Mouse (Mus musculus): ENCODE measurements around the gene Chat. TPM values are rescaled to one million over a fixed set of nuclear protein-coding genes. Genes with fewer than 3 reads are reported as not detected.

Chat gene
- polyA plus RNA-seq, 1 experiment from 2014 or later: 0.05 TPM

DNA sequence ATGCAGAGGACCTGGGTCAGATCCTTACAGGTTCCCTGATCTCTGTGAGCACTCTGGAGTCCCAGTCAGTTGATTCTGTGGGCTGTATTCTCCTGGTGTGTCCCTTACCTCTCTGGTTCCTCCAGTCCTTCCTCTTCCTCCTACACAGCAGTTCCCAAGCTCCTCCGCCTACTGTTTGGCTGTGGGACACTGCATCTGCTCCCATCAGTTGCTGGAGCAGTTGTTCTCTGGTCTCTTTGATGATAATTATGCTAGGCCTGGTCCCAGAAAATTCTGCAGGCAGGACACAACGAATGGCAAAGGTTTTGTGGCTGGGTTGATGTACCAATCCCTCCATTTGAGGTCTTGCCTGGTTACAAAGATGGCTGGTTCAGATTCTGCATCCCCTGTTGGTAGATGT lies 35.5 kb upstream of the Chat start:
- H3K4me1 ChIP-seq (ENCODE audit: insufficient read depth, low read length): no peaks in the 10 kb centered on the region
- ATAC-seq (ENCODE audit: low FRiP score, low TSS enrichment): no peak
- no peaks in the 10 kb centered on the region for H3K27me3 ChIP-seq (ENCODE audit: insufficient read depth, low read length)
- no peaks in the 10 kb centered on the region for H3K9me3 ChIP-seq (ENCODE audit: low read length)
- WGBS: 74% methylated on average over 2 of the region's 2 CpGs
- no peak overlapping the region for H3K4me2 ChIP-seq (replicated peaks; ENCODE audit: low read depth, low read length)
- no peak overlapping the region for H3K9ac ChIP-seq (replicated peaks; ENCODE audit: low read length)
- H3K27ac ChIP-seq (ENCODE audit: low read length): no peak overlapping the region
- no peaks in the 10 kb centered on the region for H3K36me3 ChIP-seq (ENCODE audit: insufficient read depth, low read length)
- no peak overlapping the region for H3K4me3 ChIP-seq (ENCODE audit: low read length)

DNA sequence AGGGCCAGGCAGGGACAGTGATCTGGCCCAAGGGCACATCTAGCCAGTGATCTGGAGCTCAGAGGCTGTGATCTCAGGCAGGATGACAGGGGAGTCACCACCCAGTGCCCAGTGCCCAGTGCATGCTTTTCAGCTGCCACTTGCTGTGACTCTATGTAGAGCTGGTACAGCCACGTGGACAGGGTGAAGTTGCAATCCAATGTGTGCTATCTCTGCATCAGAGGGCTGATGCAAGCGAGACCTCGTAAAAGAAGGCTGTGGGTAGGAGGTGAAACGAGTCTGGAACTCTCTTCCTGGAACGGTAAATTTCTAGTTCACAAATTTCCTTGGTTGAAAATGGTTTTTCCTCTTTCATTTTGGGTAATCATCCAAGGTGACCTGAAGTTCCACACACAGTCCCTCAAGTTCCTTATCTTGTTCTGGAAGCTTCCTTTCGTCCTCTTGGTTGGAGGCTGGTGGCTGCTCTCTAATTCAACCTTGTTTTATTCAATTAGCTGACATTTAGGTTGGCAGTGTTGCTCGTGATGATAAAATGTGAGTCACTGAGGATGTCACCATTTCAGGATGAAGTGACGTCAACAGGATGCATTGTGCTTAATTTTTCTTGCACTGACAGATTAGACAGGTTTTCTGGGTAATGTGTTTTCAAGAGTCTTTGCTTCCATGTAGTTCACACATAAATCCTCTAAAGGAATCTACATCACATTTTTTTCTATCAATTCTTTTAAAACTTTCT lies 30.5 kb upstream of the Chat start:
- no peak overlapping the region for H3K4me3 ChIP-seq (ENCODE audit: low read length)
- no peaks in the 10 kb centered on the region for H3K9me3 ChIP-seq (ENCODE audit: low read length)
- 63% methylated on average over 8 of the region's 8 CpGs for WGBS
- no peak overlapping the region for H3K9ac ChIP-seq (replicated peaks; ENCODE audit: low read length)
- ATAC-seq (ENCODE audit: low FRiP score, low TSS enrichment): no peak
- H3K4me2 ChIP-seq (replicated peaks; ENCODE audit: low read depth, low read length): no peak overlapping the region
- H3K27me3 ChIP-seq (ENCODE audit: insufficient read depth, low read length): peaks cover 5% of the 10 kb centered on the region; the same call in 1 of the 2 replicates
- 0 out of 2 replicates have a peak, but pooled peaks cover 4% of the 10 kb centered on the region for H3K4me1 ChIP-seq (ENCODE audit: insufficient read depth, low read length)
- H3K36me3 ChIP-seq (ENCODE audit: insufficient read depth, low read length): no peaks in the 10 kb centered on the region
- no peak overlapping the region for H3K27ac ChIP-seq (ENCODE audit: low read length)

DNA sequence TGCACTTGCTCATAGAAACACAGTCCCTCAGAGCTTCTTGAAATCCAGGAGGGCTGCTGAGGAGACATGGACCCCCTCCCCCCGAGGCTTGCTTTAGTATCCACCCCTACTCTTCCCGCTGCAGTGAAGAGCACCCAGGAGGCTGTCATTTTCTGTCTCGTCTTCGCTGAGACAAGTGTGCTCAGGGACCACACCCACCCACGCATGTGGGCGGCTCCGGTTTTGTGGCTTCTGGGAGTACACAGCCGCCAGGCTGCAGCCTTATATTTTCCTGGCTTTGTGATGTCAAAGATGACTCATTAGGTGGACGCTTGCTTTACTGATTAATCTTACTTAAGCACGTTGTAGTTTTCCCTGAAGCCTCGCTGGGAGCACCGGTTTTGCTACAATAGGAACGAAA lies 26.7 kb upstream of the Chat start:
- no peaks in the 10 kb centered on the region for H3K9me3 ChIP-seq (ENCODE audit: low read length)
- WGBS: 11% methylated on average over 13 of the region's 13 CpGs
- 0 out of 2 replicates have a peak, but pooled peaks cover 4% of the 10 kb centered on the region for H3K4me1 ChIP-seq (ENCODE audit: insufficient read depth, low read length)
- H3K36me3 ChIP-seq (ENCODE audit: insufficient read depth, low read length): no peaks in the 10 kb centered on the region
- H3K9ac ChIP-seq (replicated peaks; ENCODE audit: low read length): no peak overlapping the region
- H3K4me3 ChIP-seq (ENCODE audit: low read length): peak overlapping the region; percentile 5; the same call in 1 of the 2 replicates
- H3K4me2 ChIP-seq (replicated peaks; ENCODE audit: low read depth, low read length): peak overlapping the region; percentile 46
- H3K27me3 ChIP-seq (ENCODE audit: insufficient read depth, low read length): peaks cover 5% of the 10 kb centered on the region; the same call in 1 of the 2 replicates
- no peak overlapping the region for H3K27ac ChIP-seq (ENCODE audit: low read length)
- no peak for ATAC-seq (ENCODE audit: low FRiP score, low TSS enrichment)

DNA sequence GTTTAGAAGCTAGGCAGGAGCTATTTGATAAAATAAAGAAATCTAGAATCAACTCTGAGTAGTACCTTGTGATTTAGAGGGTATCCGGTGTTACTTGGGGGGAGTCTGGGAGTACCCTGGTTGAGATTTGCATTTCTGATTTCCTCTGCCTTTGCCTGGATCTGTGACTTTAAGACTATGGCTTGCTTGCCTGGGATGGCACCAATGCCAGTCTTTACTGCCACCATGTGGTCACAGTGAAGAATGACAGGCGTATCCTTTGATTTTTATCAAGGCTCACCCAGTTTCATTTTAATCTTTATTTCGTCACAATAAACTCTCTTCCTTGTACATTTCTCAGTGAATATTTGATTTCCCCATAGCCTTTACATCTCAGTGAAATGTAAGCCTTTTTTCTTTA lies 16.3 kb upstream of the Chat start:
- Histone ChIP-seq H3K27ac (ENCODE audit: low read length) (no peak overlapping the region), H3K9me3 (ENCODE audit: low read length) (no peaks in the 10 kb centered on the region), H3K36me3 (ENCODE audit: insufficient read depth, low read length) (no peaks in the 10 kb centered on the region), H3K9ac (replicated peaks; ENCODE audit: low read length) (no peak overlapping the region), H3K4me1 (ENCODE audit: insufficient read depth, low read length) (no peaks in the 10 kb centered on the region), H3K4me2 (replicated peaks; ENCODE audit: low read depth, low read length) (no peak overlapping the region), H3K27me3 (ENCODE audit: insufficient read depth, low read length) (no peaks in the 10 kb centered on the region), H3K4me3 (ENCODE audit: low read length) (no peak overlapping the region)
- WGBS: 11% methylated on average over 3 of the region's 3 CpGs
- ATAC-seq (ENCODE audit: low FRiP score, low TSS enrichment): no peak

DNA sequence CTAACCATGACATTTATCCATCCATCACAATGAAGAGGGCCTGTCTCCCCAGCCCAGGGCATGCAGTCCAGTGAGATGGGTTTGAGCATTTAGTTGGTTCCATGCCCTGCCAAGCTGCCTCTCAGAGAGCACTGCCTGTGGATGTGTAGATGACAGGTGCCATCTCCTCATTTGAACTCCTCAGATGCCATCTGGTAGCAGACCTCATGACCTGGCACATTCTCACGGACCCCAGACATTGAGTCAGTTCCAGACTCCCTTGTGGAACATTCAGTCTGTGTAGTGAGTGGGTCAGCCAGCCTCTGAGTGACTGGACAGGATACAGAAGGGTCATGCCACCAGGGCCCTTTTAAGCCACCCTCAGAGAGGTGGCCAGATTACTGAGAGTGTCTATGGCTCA lies 11.8 kb upstream of the Chat start:
- Histone ChIP-seq H3K27me3 (ENCODE audit: insufficient read depth, low read length) (no peaks in the 10 kb centered on the region), H3K36me3 (ENCODE audit: insufficient read depth, low read length) (no peaks in the 10 kb centered on the region), H3K4me2 (replicated peaks; ENCODE audit: low read depth, low read length) (no peak overlapping the region), H3K4me1 (ENCODE audit: insufficient read depth, low read length) (no peaks in the 10 kb centered on the region), H3K27ac (ENCODE audit: low read length) (no peak overlapping the region), H3K9ac (replicated peaks; ENCODE audit: low read length) (no peak overlapping the region), H3K9me3 (ENCODE audit: low read length) (no peaks in the 10 kb centered on the region), H3K4me3 (ENCODE audit: low read length) (no peak overlapping the region)
- 46% methylated on average over 1 of the region's 1 CpGs for WGBS
- ATAC-seq (ENCODE audit: low FRiP score, low TSS enrichment): no peak

DNA sequence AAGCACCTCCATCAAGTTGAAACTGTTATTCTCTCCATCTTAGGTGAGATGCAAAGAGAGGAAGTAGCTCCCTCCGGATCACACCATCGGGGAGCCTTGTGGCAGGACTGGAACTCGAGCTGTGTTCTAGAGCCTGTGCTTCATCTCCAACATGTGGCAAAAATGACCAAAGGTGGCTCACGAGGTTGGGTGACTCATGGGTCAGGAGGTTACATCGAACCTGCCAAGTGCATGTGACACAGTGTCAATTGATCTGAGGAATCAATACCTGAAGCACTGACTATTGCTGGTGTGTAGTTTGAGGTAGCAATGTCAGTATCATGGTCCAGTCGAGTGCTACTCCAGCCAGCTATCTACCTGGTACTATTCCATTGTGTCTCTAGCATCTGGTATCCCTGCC lies 10.8 kb upstream of the Chat start:
- WGBS: 71% methylated on average over 6 of the region's 6 CpGs
- H3K9ac ChIP-seq (replicated peaks; ENCODE audit: low read length): no peak overlapping the region
- ATAC-seq (ENCODE audit: low FRiP score, low TSS enrichment): no peak

DNA sequence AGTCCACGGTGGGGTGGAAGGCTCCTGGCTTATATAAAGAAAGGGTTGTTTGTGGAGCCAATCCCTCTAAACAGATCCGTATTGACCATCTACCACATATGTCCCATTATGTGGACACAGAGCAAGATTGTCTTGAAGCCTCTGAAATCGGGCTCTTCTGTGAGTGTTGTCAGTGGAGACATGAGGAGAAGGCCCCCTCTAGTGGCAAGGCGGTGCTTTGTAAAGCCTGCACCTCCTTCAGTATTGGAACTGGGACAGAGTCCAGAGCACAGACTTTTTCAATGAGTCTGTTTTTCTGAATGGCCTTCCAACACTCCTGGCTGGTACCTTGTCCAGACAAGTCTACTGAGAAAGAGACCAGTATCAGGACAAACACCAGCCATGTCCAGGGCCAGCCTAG lies 7.2 kb upstream of the Chat start:
- H3K36me3 ChIP-seq (ENCODE audit: insufficient read depth, low read length): no peaks in the 10 kb centered on the region
- no peak for ATAC-seq (ENCODE audit: low FRiP score, low TSS enrichment)

More for the DNA sequence above, 10.8 kb upstream of the Chat start:
- Histone ChIP-seq H3K27ac (ENCODE audit: low read length) (no peak overlapping the region), H3K27me3 (ENCODE audit: insufficient read depth, low read length) (no peaks in the 10 kb centered on the region), H3K4me3 (ENCODE audit: low read length) (no peak overlapping the region), H3K4me1 (ENCODE audit: insufficient read depth, low read length) (no peaks in the 10 kb centered on the region), H3K36me3 (ENCODE audit: insufficient read depth, low read length) (no peaks in the 10 kb centered on the region), H3K9me3 (ENCODE audit: low read length) (no peaks in the 10 kb centered on the region), H3K4me2 (replicated peaks; ENCODE audit: low read depth, low read length) (no peak overlapping the region)

DNA sequence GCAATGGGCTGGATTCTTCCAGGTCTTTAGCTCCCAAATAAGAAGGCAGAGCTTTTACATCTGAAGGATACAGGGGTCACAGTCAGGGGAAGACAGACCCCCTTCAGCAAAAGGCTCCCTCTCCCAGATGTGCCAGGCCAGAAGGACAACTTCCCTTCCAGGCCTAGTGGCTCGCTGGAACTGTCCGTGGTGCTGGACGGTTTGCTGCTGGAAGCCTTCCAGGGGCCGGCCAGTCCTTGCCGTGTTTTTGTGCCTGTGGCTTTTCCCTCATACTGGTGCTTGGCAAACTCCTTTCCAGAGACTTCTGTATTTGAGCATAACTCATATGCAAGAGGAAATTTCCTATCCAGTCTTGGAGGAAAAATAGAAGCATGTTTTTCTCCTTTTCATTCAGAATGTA lies 1.8 kb upstream of the Chat start:
- no peak for ATAC-seq (ENCODE audit: low FRiP score, low TSS enrichment)
- 3% methylated on average over 5 of the region's 5 CpGs for WGBS
- Histone ChIP-seq H3K9ac (replicated peaks; ENCODE audit: low read length) (no peak overlapping the region), H3K4me2 (replicated peaks; ENCODE audit: low read depth, low read length) (no peak overlapping the region), H3K4me3 (ENCODE audit: low read length) (no peak overlapping the region), H3K36me3 (ENCODE audit: insufficient read depth, low read length) (no peaks in the 10 kb centered on the region), H3K27ac (ENCODE audit: low read length) (no peak overlapping the region), H3K4me1 (ENCODE audit: insufficient read depth, low read length) (no peaks in the 10 kb centered on the region), H3K27me3 (ENCODE audit: insufficient read depth, low read length) (peaks cover 49% of the 10 kb centered on the region), H3K9me3 (ENCODE audit: low read length) (no peaks in the 10 kb centered on the region)

More for the DNA sequence above, 7.2 kb upstream of the Chat start:
- Histone ChIP-seq H3K4me2 (replicated peaks; ENCODE audit: low read depth, low read length) (no peak overlapping the region), H3K4me1 (ENCODE audit: insufficient read depth, low read length) (no peaks in the 10 kb centered on the region), H3K9me3 (ENCODE audit: low read length) (no peaks in the 10 kb centered on the region), H3K27me3 (ENCODE audit: insufficient read depth, low read length) (no peaks in the 10 kb centered on the region), H3K9ac (replicated peaks; ENCODE audit: low read length) (no peak overlapping the region), H3K27ac (ENCODE audit: low read length) (no peak overlapping the region), H3K4me3 (ENCODE audit: low read length) (no peak overlapping the region)
- WGBS: 8% methylated on average over 4 of the region's 4 CpGs

DNA sequence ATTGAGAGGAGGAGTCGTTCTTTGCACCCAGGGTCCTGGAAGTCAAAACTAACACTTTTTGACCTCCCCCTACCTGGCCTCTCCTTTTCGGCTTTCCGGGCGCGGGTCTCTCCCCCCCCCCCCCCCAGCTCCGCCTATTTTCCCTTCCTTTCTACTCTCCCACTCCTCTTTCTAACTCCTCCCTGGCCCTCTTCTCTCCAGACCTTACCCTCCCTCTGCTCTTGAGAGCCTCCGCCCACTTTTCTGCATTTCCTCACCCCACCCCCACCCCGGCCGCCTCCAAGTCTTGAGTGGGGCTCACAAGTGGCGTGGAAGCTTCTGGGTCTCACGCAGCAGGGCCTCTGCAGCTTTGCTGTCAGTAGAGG lies 301 bp downstream of the Chat start:
- Histone ChIP-seq H3K4me3 (ENCODE audit: low read length) (no peak overlapping the region), H3K9ac (replicated peaks; ENCODE audit: low read length) (no peak overlapping the region), H3K36me3 (ENCODE audit: insufficient read depth, low read length) (no peaks in the 10 kb centered on the region), H3K27ac (ENCODE audit: low read length) (no peak overlapping the region), H3K9me3 (ENCODE audit: low read length) (no peaks in the 10 kb centered on the region), H3K4me2 (replicated peaks; ENCODE audit: low read depth, low read length) (no peak overlapping the region; the same call in 1 of the 2 replicates), H3K4me1 (ENCODE audit: insufficient read depth, low read length) (no peaks in the 10 kb centered on the region), H3K27me3 (ENCODE audit: insufficient read depth, low read length) (peaks cover 70% of the 10 kb centered on the region)
- no peak for ATAC-seq (ENCODE audit: low FRiP score, low TSS enrichment)
- WGBS: 2% methylated on average over 6 of the region's 11 CpGs

DNA sequence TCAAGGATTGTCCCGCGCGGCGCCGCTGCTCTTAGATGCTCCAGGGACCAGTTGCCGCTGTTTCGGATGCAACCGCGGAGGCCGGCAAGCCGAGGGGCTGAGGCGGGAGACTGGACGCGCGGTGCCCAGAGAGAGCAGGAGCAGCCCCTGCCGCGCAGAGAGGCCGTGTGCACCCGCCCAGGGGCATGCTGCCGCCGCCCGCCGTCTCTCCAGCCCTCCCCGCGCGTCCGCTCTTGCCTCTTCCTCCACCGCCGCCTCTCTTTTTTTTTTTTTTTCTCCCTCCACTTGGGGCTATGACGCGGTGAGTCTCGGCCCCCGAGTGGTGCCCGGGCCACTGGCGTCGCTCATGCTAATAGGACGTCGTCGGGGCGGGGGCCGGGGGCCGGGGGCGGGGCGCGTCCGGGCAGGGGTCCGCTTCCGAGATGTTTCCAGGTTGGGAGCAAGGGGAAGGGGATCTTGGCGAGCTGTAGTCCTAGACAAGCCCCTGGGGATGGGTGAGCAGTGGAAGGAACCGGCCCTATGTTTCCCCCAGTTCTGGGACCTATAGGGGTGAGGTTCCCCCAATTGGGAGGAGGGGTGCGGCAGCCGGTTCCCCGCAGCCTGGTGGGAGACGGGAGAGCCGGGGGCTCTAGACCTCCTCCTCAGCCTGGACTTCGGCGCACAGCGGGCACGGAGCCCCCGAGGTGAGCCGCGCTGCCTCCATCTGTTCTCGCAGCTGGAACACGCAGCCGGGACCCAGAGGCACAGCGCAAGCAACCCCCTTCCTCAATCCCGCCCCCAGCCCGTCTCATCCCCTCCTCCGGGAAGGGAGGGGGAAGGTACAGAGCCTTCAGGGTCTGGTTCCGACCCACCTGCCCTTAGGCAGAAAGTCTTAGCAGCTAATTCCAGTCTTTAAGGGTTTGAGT lies 936 bp downstream of the Chat start, which contains the start of gene Slc18a3:
TSS of gene Slc18a3 (minus strand) at position 250 of the 905 bp plus-strand sequence.
- Histone ChIP-seq H3K27ac (ENCODE audit: low read length) (no peak within 1 kb of the TSS), H3K4me3 (ENCODE audit: low read length) (peak within 1 kb of the TSS; percentile 38), H3K4me1 (ENCODE audit: insufficient read depth, low read length) (no peaks in the 10 kb centered on the region), H3K9ac (replicated peaks; ENCODE audit: low read length) (no peak within 1 kb of the TSS), H3K9me3 (ENCODE audit: low read length) (no peaks in the 10 kb centered on the region), H3K36me3 (ENCODE audit: insufficient read depth, low read length) (no peaks in the 10 kb centered on the region), H3K4me2 (replicated peaks; ENCODE audit: low read depth, low read length) (peak within 1 kb of the TSS; percentile 45), H3K27me3 (ENCODE audit: insufficient read depth, low read length) (peaks cover 77% of the 10 kb centered on the region)
- WGBS: 1% methylated on average over 53 of the region's 70 CpGs
- ATAC-seq (ENCODE audit: low FRiP score, low TSS enrichment): no peak

Measured in kidney, embryonic 16.5 days (tissue).